In the genomic region with DNA sequence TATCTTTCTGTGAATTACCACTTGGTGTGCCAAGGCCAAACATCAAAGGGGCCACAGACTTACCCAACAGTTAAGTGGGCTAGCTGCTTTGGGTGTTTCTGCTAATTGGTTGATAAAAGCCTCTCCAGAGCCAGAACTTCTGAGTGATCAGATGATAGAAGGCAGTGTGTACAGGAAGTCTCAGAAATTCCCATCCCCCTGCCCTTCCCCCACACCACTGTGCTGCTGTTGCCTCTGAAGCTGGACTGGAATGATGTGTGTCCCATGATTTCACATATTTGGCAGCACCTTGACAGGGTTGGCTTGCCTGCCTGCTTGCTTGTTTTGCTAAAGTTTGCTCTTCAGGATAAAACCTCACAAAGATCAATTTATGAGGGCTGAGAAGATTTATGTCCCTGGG, we compare ENCODE assay signal across 12 mouse cellular contexts.
DNase-seq lines count a peak whose midpoint lies in the region; ATAC-seq and TF ChIP-seq lines count a peak whose summit lies in the region.
"Had no signal": no experiment of that assay in that cellular context is flagged by ENCODE, and none has a peak within 500 bp of the region (broad histone marks: within the 10 kb centered on the region; RNA-seq: fewer than 3 reads in every experiment).

No protein-coding gene starts in this region.

- no peaks in the 10 kb centered on the region for H3K36me3 ChIP-seq in liver, adult 2 months (ENCODE audit: control insufficient read depth, insufficient read depth, low read length)
- H3K36me3 ChIP-seq in stomach, embryonic 14.5 days (ENCODE audit: control insufficient read depth, insufficient read depth, low read length): no peaks in the 10 kb centered on the region
- H3K36me3 ChIP-seq: limb, embryonic 12.5 days had no signal

- no peak for TF ChIP-seq CTCF in liver, adult 2 months (IDR thresholded peaks at IDR 0.05; ENCODE audit: low read depth, low read length)

- H3K4me1 ChIP-seq in liver, adult 2 months (ENCODE audit: control insufficient read depth, insufficient read depth, low read length): peaks cover 9% of the 10 kb centered on the region; the same call in 1 of the 2 replicates
- no peaks in the 10 kb centered on the region for H3K4me1 ChIP-seq in stomach, embryonic 14.5 days (ENCODE audit: control insufficient read depth, insufficient read depth, low read length)
- H3K4me1 ChIP-seq: limb, embryonic 12.5 days had no signal

- no peak for TF ChIP-seq POLR2A in liver, adult 2 months (IDR thresholded peaks at IDR 0.05; ENCODE audit: extremely low read depth, insufficient read depth, low read length)

- no peaks in the 10 kb centered on the region for H3K9me3 ChIP-seq in stomach, embryonic 14.5 days (ENCODE audit: control insufficient read depth, low read depth, low read length)
- H3K9me3 ChIP-seq: limb, embryonic 12.5 days had no signal

- peak; percentile 4 to 26 for DNase-seq in kidney, postnatal 4 days
- DNase-seq in kidney, adult 11 months: no peak
- DNase-seq in embryo, embryonic 11 days: peak; percentile 13
- DNase-seq in liver, adult 2 months (ENCODE audit: extremely low read depth, low read depth, low spot score): peak; percentile 99
- DNase-seq in urinary bladder, postnatal 14 days (ENCODE audit: low spot score): no peak
- DNase-seq in layer of hippocampus, adult 18-20 months (ENCODE audit: low spot score in 2 of 2): no peak
- DNase-seq: cerebellum, adult 11-12 months; right cerebral cortex, postnatal 25 days had no signal

- H3K27me3 ChIP-seq in liver, adult 2 months (ENCODE audit: control insufficient read depth, insufficient read depth, low read length): no peaks in the 10 kb centered on the region
- H3K27me3 ChIP-seq in stomach, embryonic 14.5 days (ENCODE audit: control insufficient read depth, insufficient read depth, low read length): no peaks in the 10 kb centered on the region
- H3K27me3 ChIP-seq: limb, embryonic 12.5 days; Patski had no signal

- H3K27ac ChIP-seq in liver, adult 2 months (replicated peaks; ENCODE audit: insufficient read depth, low read depth, low read length): peak overlapping the region; percentile 82
- no peak overlapping the region for H3K27ac ChIP-seq in stomach, embryonic 14.5 days (ENCODE audit: low read length)
- H3K27ac ChIP-seq: limb, embryonic 12.5 days had no signal

- peak; percentile 56 for ATAC-seq in stomach, embryonic 14.5 days (ENCODE audit: insufficient number of reproducible peaks, insufficient read depth, low FRiP score, low read depth)
- ATAC-seq in erythroblast, adult 5-6 weeks (replicated peaks; ENCODE audit: low FRiP score, poor library complexity, severe bottlenecking): no peak
- ATAC-seq: Patski had no signal

- H3K4me3 ChIP-seq in liver, adult 2 months (ENCODE audit: insufficient read depth, low read depth, low read length): no peak overlapping the region
- no peak overlapping the region for H3K4me3 ChIP-seq in stomach, embryonic 14.5 days (ENCODE audit: low read depth, low read length)
- H3K4me3 ChIP-seq: limb, embryonic 12.5 days had no signal

- no peak overlapping the region for H3K9ac ChIP-seq in liver, adult 2 months (ENCODE audit: low read depth, low read length)
- H3K9ac ChIP-seq in stomach, embryonic 14.5 days (replicated peaks; ENCODE audit: low read depth, low read length): no peak overlapping the region
- H3K9ac ChIP-seq: limb, embryonic 12.5 days had no signal

- no peak overlapping the region for H3K4me2 ChIP-seq in stomach, embryonic 14.5 days (replicated peaks; ENCODE audit: low read depth, low read length)
- H3K4me2 ChIP-seq: limb, embryonic 12.5 days had no signal

- no peaks in the 10 kb centered on the region for H3K79me2 ChIP-seq in liver, adult 2 months (ENCODE audit: control insufficient read depth, insufficient read depth, low read length)

Comparison
In these comparisons a context has a peak if more than half of its experiments do, and no peak if none do; other contexts are left out.
1. DNase-seq: peak in kidney, postnatal 4 days (2 of 2), embryo, embryonic 11 days (single experiment) and liver, adult 2 months (single experiment); none in kidney, adult 11 months (single experiment), urinary bladder, postnatal 14 days (single experiment) and layer of hippocampus, adult 18-20 months (0 of 2).